Mouse (Mus musculus) T-cell, adult 2 months (primary cell): ENCODE measurements around the gene Med27.

ENCODE experiments used
- DNase-seq: peaks from one replicate; pipeline ENCODE4 v3.0.0; 2022; ENCODE audit warnings: low spot score

Med27 gene

GRCm38 (mm10) chr2:29400234-29400633 lies 53.6 kb downstream of the Med27 start:
- DNase-seq = no peak

GRCm38 (mm10) chr2:29400812-29401211 lies 54.2 kb downstream of the Med27 start:
- DNase-seq = no peak

- DNase-seq = no peak
Observed at GRCm38 (mm10) chr2:29401868-29402267, 55.2 kb downstream of the Med27 start.

- no peak for DNase-seq
Observed at GRCm38 (mm10) chr2:29402550-29403076, 56.0 kb downstream of the Med27 start.

GRCm38 (mm10) chr2:29403799-29404530 lies 57.3 kb downstream of the Med27 start:
- no peak for DNase-seq

- no peak for DNase-seq
Observed at GRCm38 (mm10) chr2:29404931-29405330, 58.3 kb downstream of the Med27 start.

GRCm38 (mm10) chr2:29405848-29406247 lies 59.2 kb downstream of the Med27 start:
- no peak for DNase-seq

- DNase-seq = no peak
Observed at GRCm38 (mm10) chr2:29407350-29407749, 60.7 kb downstream of the Med27 start.

GRCm38 (mm10) chr2:29407764-29408163 lies 61.1 kb downstream of the Med27 start:
- no peak for DNase-seq

- DNase-seq = no peak
Observed at GRCm38 (mm10) chr2:29410884-29411283, 64.3 kb downstream of the Med27 start.

GRCm38 (mm10) chr2:29412458-29412857 lies 65.8 kb downstream of the Med27 start:
- DNase-seq = no peak

- no peak for DNase-seq
Observed at GRCm38 (mm10) chr2:29413259-29413993, 66.8 kb downstream of the Med27 start.

GRCm38 (mm10) chr2:29414852-29415473 lies 68.3 kb downstream of the Med27 start:
- no peak for DNase-seq

GRCm38 (mm10) chr2:29418498-29418897 lies 71.9 kb downstream of the Med27 start:
- no peak for DNase-seq

GRCm38 (mm10) chr2:29419434-29419833 lies 72.8 kb downstream of the Med27 start:
- DNase-seq = no peak

- DNase-seq = no peak
Observed at GRCm38 (mm10) chr2:29419946-29420345, 73.3 kb downstream of the Med27 start.

- DNase-seq = no peak
Observed at GRCm38 (mm10) chr2:29422126-29422840, 75.7 kb downstream of the Med27 start.

GRCm38 (mm10) chr2:29423059-29423458 lies 76.4 kb downstream of the Med27 start:
- DNase-seq = no peak

GRCm38 (mm10) chr2:29425386-29425785 lies 78.8 kb downstream of the Med27 start:
- no peak for DNase-seq

GRCm38 (mm10) chr2:29426684-29427083 lies 80.1 kb downstream of the Med27 start:
- no peak for DNase-seq

- no peak for DNase-seq
Observed at GRCm38 (mm10) chr2:29432565-29432964, 85.9 kb downstream of the Med27 start.

GRCm38 (mm10) chr2:29436376-29436775 lies 89.8 kb downstream of the Med27 start:
- DNase-seq = no peak
